Mouse (Mus musculus) heart, postnatal 0 days (tissue): ENCODE results near the gene Hist2h2aa1. TPM values are rescaled to one million over a fixed set of nuclear protein-coding genes. Genes with fewer than 3 reads are reported as not detected.
A peak's percentile ranks its signal among the peaks of the same experiment; 100 is the strongest.

Source experiments
- ATAC-seq: fragments of 200-750 bp; cut with Nextera tagmentation; 2 replicates; pipeline ENCODE4 v1.8.0; 2017; ENCODE audit warnings: low read depth, moderate number of reproducible peaks, moderate library complexity; ENCODE audit not compliant: insufficient read depth
- DNase-seq: peaks from one replicate; pipeline ENCODE4 v3.0.0-alpha.2; 2016; ENCODE audit warnings: low spot score
- H3K27ac ChIP-seq: fragments of 300-500 bp; sonication (generic); 2 replicates; pipeline ENCODE4 v1.5.1; 2014; ENCODE audit warnings: low read depth, mild to moderate bottlenecking
- H3K27me3 ChIP-seq: fragments of 300-500 bp; sonication (generic); 2 replicates; pipeline ENCODE4 v1.6.1; 2014; ENCODE audit warnings: low read length, mixed read lengths; ENCODE audit not compliant: control insufficient read depth, insufficient read depth
- H3K36me3 ChIP-seq: fragments of 300-500 bp; sonication (generic); replicated peaks from 2 replicates; pipeline ENCODE4 v1.6.1; 2014; ENCODE audit warnings: low read length, mixed read lengths; ENCODE audit not compliant: control insufficient read depth, insufficient read depth
- H3K4me1 ChIP-seq: fragments of 300-500 bp; sonication (generic); 2 replicates; pipeline ENCODE4 v1.6.1; 2014; ENCODE audit warnings: antibody characterized with exemption; ENCODE audit not compliant: control insufficient read depth, insufficient read depth
- H3K4me2 ChIP-seq: fragments of 300-500 bp; sonication (generic); 2 replicates; pipeline ENCODE4 v1.6.1; 2014; ENCODE audit warnings: low read depth, mild to moderate bottlenecking, low read length, moderate library complexity
- H3K4me3 ChIP-seq: fragments of 300-500 bp; sonication (generic); 2 replicates; pipeline ENCODE4 v1.5.1; 2014; ENCODE audit warnings: low read depth, low read length
- H3K9ac ChIP-seq: fragments of 300-500 bp; sonication (generic); replicated peaks from 2 replicates; pipeline ENCODE4 v1.6.1; 2014; ENCODE audit warnings: low read depth, low read length, mixed read lengths
- H3K9me3 ChIP-seq: fragments of 300-500 bp; sonication (generic); replicated peaks from 2 replicates; pipeline ENCODE4 v1.6.1; 2016; ENCODE audit warnings: low read length; ENCODE audit not compliant: control insufficient read depth
- CTCF ChIP-seq: IDR thresholded peaks from 2 replicates; pipeline ENCODE4 v1.5.1; 2016; ENCODE audit warnings: antibody characterized with exemption, control low read depth, low read depth
- EP300 ChIP-seq: IDR thresholded peaks from 2 replicates; pipeline ENCODE4 v1.6.1; 2016; ENCODE audit warnings: antibody characterized with exemption, low read depth
- whole genome bisulfite sequencing: fragments of 180-500 bp; shearing (Covaris S2); extraction: QIAGEN DNeasy Blood & Tissue Kit; methylation state at CpG from one replicate; pipeline ENCODE4 v1.1.7; 2014; 5-methylcytosine and 5-hydroxymethylcytosine counted together
- polyA plus RNA-seq: library from polyadenylated mRNA; unstranded; fragments of >200 nt; fragmentation: Nextera tagmentation; extraction: Ambion mirVana; gene quantifications from 2 replicates; pipeline ENCODE4 v1.2.1, GENCODE M21; 2015
- total RNA-seq: library from RNA; depleted of rRNA; stranded (reverse); fragments of >200 nt; gene quantifications from 2 replicates; pipeline ENCODE4 v1.2.3, GENCODE M21; 2014; ENCODE audit warnings: low replicate concordance

The Hist2h2aa1 gene
- total and polyA plus RNA-seq, 2 experiments from 2014 or later: 22.0 to 1,660 TPM

GRCm38 (mm10) chr3:96247356-96248140 is 2.3 kb downstream of the Hist2h2aa1 start:
- no peaks in the 10 kb centered on the region for H3K9me3 ChIP-seq
- WGBS: 9% methylated on average over 11 of the region's 11 CpGs
- peak overlapping the region; percentile 59 for H3K4me2 ChIP-seq
- TF ChIP-seq CTCF (no peak), EP300 (no peak)
- peak overlapping the region; percentile 64 for H3K9ac ChIP-seq
- H3K4me1 ChIP-seq: peaks cover 38% of the 10 kb centered on the region
- H3K36me3 ChIP-seq: no peaks in the 10 kb centered on the region
- H3K27me3 ChIP-seq: no peaks in the 10 kb centered on the region
- DNase-seq (no peak), ATAC-seq (no peak)
- peak overlapping the region; percentile 38; the same call in 1 of the 2 replicates for H3K27ac ChIP-seq
- peak overlapping the region; percentile 44 for H3K4me3 ChIP-seq

- ATAC-seq: no peak
- 53% methylated on average over 6 of the region's 6 CpGs for WGBS
- no peaks in the 10 kb centered on the region for H3K27me3 ChIP-seq
- peak overlapping the region; percentile 44 for H3K4me3 ChIP-seq
- no peak for DNase-seq
- no peak overlapping the region for H3K9ac ChIP-seq
- peaks cover 38% of the 10 kb centered on the region for H3K4me1 ChIP-seq
- H3K36me3 ChIP-seq: no peaks in the 10 kb centered on the region
- H3K9me3 ChIP-seq: no peaks in the 10 kb centered on the region
- peak overlapping the region; percentile 59 for H3K4me2 ChIP-seq
- H3K27ac ChIP-seq: peak overlapping the region; percentile 22; the same call in 1 of the 2 replicates
- TF ChIP-seq CTCF (no peak), EP300 (no peak)
These were observed 3.1 kb downstream of the Hist2h2aa1 start for GRCm38 (mm10) chr3:96248141-96249033.

- Histone ChIP-seq H3K27me3 (no peaks in the 10 kb centered on the region), H3K36me3 (no peaks in the 10 kb centered on the region), H3K9ac (no peak overlapping the region), H3K9me3 (no peaks in the 10 kb centered on the region), H3K4me2 (peak overlapping the region; percentile 59; the same call in 1 of the 2 replicates), H3K4me1 (peaks cover 32% of the 10 kb centered on the region), H3K27ac (peak overlapping the region; percentile 22; the same call in 1 of the 2 replicates), H3K4me3 (no peak overlapping the region; the same call in 1 of the 2 replicates)
- WGBS: 51% methylated on average over 4 of the region's 4 CpGs
- DNase-seq: no peak
- ATAC-seq: no peak
- TF ChIP-seq EP300 (no peak), CTCF (no peak)
These were observed 3.7 kb downstream of the Hist2h2aa1 start for GRCm38 (mm10) chr3:96249034-96249345.

GRCm38 (mm10) chr3:96250890-96251289 is 5.6 kb downstream of the Hist2h2aa1 start:
- H3K9ac ChIP-seq: no peak overlapping the region
- H3K27me3 ChIP-seq: no peaks in the 10 kb centered on the region
- TF ChIP-seq EP300: no peak
- TF ChIP-seq CTCF: no peak
- H3K4me3 ChIP-seq: no peak overlapping the region
- H3K4me2 ChIP-seq: no peak overlapping the region
- ATAC-seq (no peak), DNase-seq (no peak)
- H3K9me3 ChIP-seq: no peaks in the 10 kb centered on the region
- WGBS: 75% methylated on average over 3 of the region's 3 CpGs
- no peaks in the 10 kb centered on the region for H3K36me3 ChIP-seq
- H3K27ac ChIP-seq: no peak overlapping the region
- H3K4me1 ChIP-seq: peaks cover 25% of the 10 kb centered on the region; the same call in 1 of the 2 replicates

GRCm38 (mm10) chr3:96251787-96252186 is 6.5 kb downstream of the Hist2h2aa1 start:
- Histone ChIP-seq H3K27ac (no peak overlapping the region), H3K4me1 (peaks cover 31% of the 10 kb centered on the region; the same call in 1 of the 2 replicates), H3K4me2 (no peak overlapping the region), H3K9me3 (no peaks in the 10 kb centered on the region), H3K36me3 (no peaks in the 10 kb centered on the region), H3K9ac (no peak overlapping the region), H3K4me3 (no peak overlapping the region), H3K27me3 (no peaks in the 10 kb centered on the region)
- no peak for TF ChIP-seq CTCF
- no peak for TF ChIP-seq EP300
- DNase-seq (no peak), ATAC-seq (no peak)
- 92% methylated on average over 3 of the region's 3 CpGs for WGBS
